Mouse (Mus musculus) lung, postnatal 0 days (tissue): ENCODE measurements around the gene Brdt. TPM values are rescaled to one million over a fixed set of nuclear protein-coding genes. Genes with fewer than 3 reads are reported as not detected.

ENCODE experiments used
- ATAC-seq: fragments of 200-750 bp; cut with Nextera tagmentation; 2 replicates; pipeline ENCODE4 v1.8.0; 2017; ENCODE audit warnings: moderate library complexity
- DNase-seq: peaks from one replicate; pipeline ENCODE4 v3.0.0-alpha.2; 2016; ENCODE audit warnings: low spot score
- H3K27ac ChIP-seq: fragments of 300-500 bp; sonication (generic); 2 replicates; pipeline ENCODE4 v1.5.1; 2014; ENCODE audit warnings: antibody characterized with exemption, mild to moderate bottlenecking, low read length, mixed read lengths
- H3K27me3 ChIP-seq: fragments of 300-500 bp; sonication (generic); replicated peaks from 2 replicates; pipeline ENCODE4 v1.6.1; 2014; ENCODE audit warnings: low read length, mixed read lengths; ENCODE audit not compliant: insufficient read depth
- H3K36me3 ChIP-seq: fragments of 300-500 bp; sonication (generic); 2 replicates; pipeline ENCODE4 v1.6.1; 2014; ENCODE audit warnings: low read length, mixed read lengths; ENCODE audit not compliant: insufficient read depth
- H3K4me1 ChIP-seq: fragments of 300-500 bp; sonication (generic); 2 replicates; pipeline ENCODE4 v1.6.1; 2014; ENCODE audit warnings: antibody characterized with exemption, low read depth, low read length, mixed read lengths; ENCODE audit not compliant: insufficient read depth
- H3K4me2 ChIP-seq: fragments of 300-500 bp; sonication (generic); replicated peaks from 2 replicates; pipeline ENCODE4 v1.6.1; 2014; ENCODE audit warnings: low read depth, mild to moderate bottlenecking, low read length, moderate library complexity, mixed read lengths
- H3K4me3 ChIP-seq: fragments of 300-500 bp; sonication (generic); 2 replicates; pipeline ENCODE4 v1.5.1; 2014; ENCODE audit warnings: low read depth, low read length
- H3K9ac ChIP-seq: fragments of 300-500 bp; sonication (generic); replicated peaks from 2 replicates; pipeline ENCODE4 v1.6.1; 2014; ENCODE audit warnings: low read depth, mild to moderate bottlenecking
- H3K9me3 ChIP-seq: fragments of 300-500 bp; sonication (generic); 2 replicates; pipeline ENCODE4 v1.6.1; 2016; ENCODE audit warnings: low read length, mixed read lengths
- CTCF ChIP-seq: IDR thresholded peaks from 2 replicates; pipeline ENCODE4 v1.5.1; 2016; ENCODE audit warnings: antibody characterized with exemption, mild to moderate bottlenecking
- EP300 ChIP-seq: IDR thresholded peaks from 2 replicates; pipeline ENCODE4 v1.6.1; 2016; ENCODE audit warnings: antibody characterized with exemption, mild to moderate bottlenecking, control low read depth
- WGBS: fragments of 180-500 bp; shearing (Covaris S2); extraction: QIAGEN DNeasy Blood & Tissue Kit; methylation state at CpG from one replicate; pipeline ENCODE4 v1.1.7; 2014; 5-methylcytosine and 5-hydroxymethylcytosine counted together
- polyA plus RNA-seq: library from polyadenylated mRNA; unstranded; fragments of >200 nt; fragmentation: Nextera tagmentation; extraction: Ambion mirVana; gene quantifications from 2 replicates; pipeline ENCODE4 v1.2.1, GENCODE M21; 2015

The Brdt gene
- polyA plus RNA-seq, 1 experiment from 2014 or later: 1.6 TPM

- no peaks in the 10 kb centered on the region for H3K27me3 ChIP-seq
- TF ChIP-seq CTCF (no peak), EP300 (no peak)
- WGBS: 65% methylated on average over 4 of the region's 4 CpGs
- ATAC-seq (no peak), DNase-seq (no peak)
- H3K27ac ChIP-seq: no peak overlapping the region
- H3K4me1 ChIP-seq: no peaks in the 10 kb centered on the region
- H3K4me2 ChIP-seq: no peak overlapping the region
- no peaks in the 10 kb centered on the region for H3K36me3 ChIP-seq
- H3K9ac ChIP-seq: no peak overlapping the region
- H3K4me3 ChIP-seq: no peak overlapping the region
- no peaks in the 10 kb centered on the region for H3K9me3 ChIP-seq
These were observed 23.5 kb upstream of the Brdt start for GRCm38 (mm10) chr5:107307432-107307831.

- TF ChIP-seq EP300 (no peak), CTCF (no peak)
- Histone ChIP-seq H3K27me3 (no peaks in the 10 kb centered on the region), H3K4me3 (no peak overlapping the region), H3K4me2 (no peak overlapping the region), H3K9me3 (no peaks in the 10 kb centered on the region), H3K4me1 (no peaks in the 10 kb centered on the region), H3K36me3 (no peaks in the 10 kb centered on the region), H3K27ac (no peak overlapping the region), H3K9ac (no peak overlapping the region)
- ATAC-seq (no peak), DNase-seq (no peak)
- 91% methylated on average over 7 of the region's 7 CpGs for WGBS
These were observed 13.8 kb upstream of the Brdt start for GRCm38 (mm10) chr5:107317141-107317540.

- DNase-seq: peak; percentile 66
- no peaks in the 10 kb centered on the region for H3K27me3 ChIP-seq
- no peak for ATAC-seq
- H3K4me2 ChIP-seq: no peak overlapping the region
- no peak overlapping the region for H3K9ac ChIP-seq
- no peak overlapping the region for H3K4me3 ChIP-seq
- H3K9me3 ChIP-seq: no peaks in the 10 kb centered on the region
- TF ChIP-seq EP300 (no peak), CTCF (peak; percentile 84)
- no peaks in the 10 kb centered on the region for H3K36me3 ChIP-seq
- no peaks in the 10 kb centered on the region for H3K4me1 ChIP-seq
- 3% methylated on average over 1 of the region's 1 CpGs for WGBS
- no peak overlapping the region for H3K27ac ChIP-seq
These were observed 10.3 kb upstream of the Brdt start for GRCm38 (mm10) chr5:107320703-107321102.

GRCm38 (mm10) chr5:107340404-107340803, 9.4 kb downstream of the Brdt start:
- no peak; the same call in 1 of the 2 replicates for ATAC-seq
- H3K27me3 ChIP-seq: no peaks in the 10 kb centered on the region
- no peaks in the 10 kb centered on the region for H3K9me3 ChIP-seq
- H3K36me3 ChIP-seq: no peaks in the 10 kb centered on the region
- no peak overlapping the region for H3K9ac ChIP-seq
- TF ChIP-seq CTCF (no peak), EP300 (no peak)
- H3K4me2 ChIP-seq: no peak overlapping the region
- DNase-seq: peak; percentile 55
- WGBS: 57% methylated on average over 3 of the region's 3 CpGs
- H3K27ac ChIP-seq: no peak overlapping the region
- H3K4me1 ChIP-seq: no peaks in the 10 kb centered on the region
- H3K4me3 ChIP-seq: no peak overlapping the region

- DNase-seq: no peak
- H3K27me3 ChIP-seq: no peaks in the 10 kb centered on the region
- no peak overlapping the region for H3K4me2 ChIP-seq
- WGBS: 86% methylated on average over 6 of the region's 6 CpGs
- H3K4me3 ChIP-seq: no peak overlapping the region
- H3K4me1 ChIP-seq: no peaks in the 10 kb centered on the region
- no peak for TF ChIP-seq EP300
- TF ChIP-seq CTCF: no peak
- no peak overlapping the region for H3K9ac ChIP-seq
- no peaks in the 10 kb centered on the region for H3K36me3 ChIP-seq
- ATAC-seq: no peak
- no peaks in the 10 kb centered on the region for H3K9me3 ChIP-seq
- H3K27ac ChIP-seq: no peak overlapping the region
These were observed 11.9 kb downstream of the Brdt start for GRCm38 (mm10) chr5:107342891-107343290.

- Histone ChIP-seq H3K9ac (no peak overlapping the region), H3K36me3 (no peaks in the 10 kb centered on the region), H3K4me1 (no peaks in the 10 kb centered on the region), H3K4me2 (no peak overlapping the region), H3K9me3 (no peaks in the 10 kb centered on the region), H3K27ac (no peak overlapping the region), H3K4me3 (no peak overlapping the region), H3K27me3 (no peaks in the 10 kb centered on the region)
- peak; percentile 28; the same call in 1 of the 2 replicates for ATAC-seq
- peak; percentile 24 for DNase-seq
- WGBS: 30% methylated on average over 1 of the region's 1 CpGs
- TF ChIP-seq EP300 (no peak), CTCF (peak; percentile 63)
These were observed 15.3 kb downstream of the Brdt start for GRCm38 (mm10) chr5:107346214-107346613.

GRCm38 (mm10) chr5:107352566-107352965, 21.6 kb downstream of the Brdt start:
- no peaks in the 10 kb centered on the region for H3K9me3 ChIP-seq
- no peak overlapping the region for H3K4me2 ChIP-seq
- H3K9ac ChIP-seq: no peak overlapping the region
- DNase-seq (no peak), ATAC-seq (no peak)
- 95% methylated on average over 1 of the region's 1 CpGs for WGBS
- H3K4me1 ChIP-seq: no peaks in the 10 kb centered on the region
- TF ChIP-seq CTCF (no peak), EP300 (no peak)
- no peaks in the 10 kb centered on the region for H3K36me3 ChIP-seq
- H3K27ac ChIP-seq: no peak overlapping the region
- no peaks in the 10 kb centered on the region for H3K27me3 ChIP-seq
- no peak overlapping the region for H3K4me3 ChIP-seq
